In the genomic region with DNA sequence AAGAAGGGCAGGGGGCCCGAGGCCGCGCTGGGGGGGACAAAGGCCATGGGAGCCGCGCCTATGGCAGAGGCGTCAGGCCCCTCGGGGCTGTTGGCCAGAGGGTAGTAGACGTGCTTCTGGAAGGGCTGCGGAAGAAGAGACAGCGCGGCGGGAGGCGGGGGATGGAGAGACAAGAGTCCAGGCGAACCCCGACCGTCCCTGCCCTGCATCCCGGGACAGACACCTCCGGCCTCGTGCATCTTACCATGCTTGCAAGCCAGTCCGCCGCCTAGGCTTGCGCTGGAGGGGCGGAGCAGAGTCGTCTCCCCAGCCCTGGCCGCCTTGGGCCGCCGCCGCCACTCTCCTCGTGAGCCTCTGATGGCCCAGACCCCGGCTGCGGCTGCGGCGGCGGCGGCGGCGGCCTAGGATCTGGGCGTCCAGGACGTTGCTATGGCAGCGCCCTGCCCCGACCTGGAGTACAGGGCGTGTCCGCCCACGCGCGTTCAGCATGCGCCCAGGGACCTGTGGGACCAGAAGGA, we compare ENCODE assay signal across 8 mouse cellular contexts. TPM values are rescaled to one million over a fixed set of nuclear protein-coding genes. Genes with fewer than 3 reads are reported as not detected.
A peak's percentile ranks its signal among the peaks of the same experiment; 100 is the strongest.
DNase-seq lines count a peak whose midpoint lies in the region; ATAC-seq and TF ChIP-seq lines count a peak whose summit lies in the region.

No protein-coding gene starts in this region.

- H3K9ac ChIP-seq in forebrain, postnatal 0 days: peak overlapping the region; percentile 50

- no peak overlapping the region for H3K27ac ChIP-seq in cerebellum, adult 2 months (ENCODE audit: insufficient read depth, low read length)
- H3K27ac ChIP-seq in forebrain, postnatal 0 days (ENCODE audit: low read depth, low read length): no peak overlapping the region

- H3K4me2 ChIP-seq in forebrain, postnatal 0 days (ENCODE audit: low read depth): peak overlapping the region; percentile 91

- TF ChIP-seq POLR2A in lung, adult 2 months (IDR thresholded peaks at IDR 0.05; ENCODE audit: borderline replicate concordance, extremely low read depth, low read depth, low read length): no peak
- no peak for TF ChIP-seq POLR2A in cerebellum, adult 2 months (IDR thresholded peaks at IDR 0.05; ENCODE audit: borderline replicate concordance, insufficient read depth, low read length)

- peaks cover 3% of the 10 kb centered on the region; the same call in 1 of the 2 replicates for H3K4me1 ChIP-seq in lung, adult 2 months (ENCODE audit: control insufficient read depth, insufficient read depth, low read length)
- H3K4me1 ChIP-seq in cerebellum, adult 2 months (ENCODE audit: control insufficient read depth, insufficient read depth, low read length): peaks cover 8% of the 10 kb centered on the region
- H3K4me1 ChIP-seq in forebrain, postnatal 0 days (ENCODE audit: insufficient read depth): peaks cover 35% of the 10 kb centered on the region
- peaks cover 29% of the 10 kb centered on the region for H3K4me1 ChIP-seq in megakaryocyte, embryonic 14.5 days

- 6% methylated on average over 47 of the region's 47 CpGs for WGBS in lung, adult 2 months
- WGBS in cerebellum, adult 2 months: 7% methylated on average over 47 of the region's 47 CpGs
- WGBS in forebrain, postnatal 0 days: 1% methylated on average over 47 of the region's 47 CpGs

- TF ChIP-seq CTCF in lung, adult 2 months (IDR thresholded peaks at IDR 0.05; ENCODE audit: insufficient read depth, low read length): no peak
- no peak for TF ChIP-seq CTCF in cerebellum, adult 2 months (IDR thresholded peaks at IDR 0.05; ENCODE audit: borderline replicate concordance, insufficient read depth, low read depth, low read length)
- TF ChIP-seq CTCF in forebrain, postnatal 0 days (IDR thresholded peaks at IDR 0.05; ENCODE audit: low read depth): no peak

- H3K9me3 ChIP-seq in forebrain, postnatal 0 days (ENCODE audit: low read length): no peaks in the 10 kb centered on the region
- no peaks in the 10 kb centered on the region for H3K9me3 ChIP-seq in megakaryocyte, embryonic 14.5 days

- peak; percentile 1; the same call in 1 of the 2 replicates for ATAC-seq in forebrain, postnatal 0 days

- DNase-seq in lung, adult 18-20 months: peak; percentile 55 to 78
- DNase-seq in lung, adult 2 months: no peak
- peak; percentile 48 to 56 for DNase-seq in cerebellum, adult 2 months
- no peak for DNase-seq in forebrain, postnatal 0 days
- DNase-seq in kidney, postnatal 10 days: peak; percentile 64
- DNase-seq in testis, postnatal 10 days (ENCODE audit: low spot score): peak; percentile 60
- DNase-seq in spleen, adult 12 weeks (ENCODE audit: low spot score): no peak

- no peaks in the 10 kb centered on the region for H3K27me3 ChIP-seq in cerebellum, adult 2 months (ENCODE audit: control insufficient read depth, insufficient read depth, low read length)
- no peaks in the 10 kb centered on the region for H3K27me3 ChIP-seq in forebrain, postnatal 0 days (ENCODE audit: insufficient read depth, low read length)
- H3K27me3 ChIP-seq in megakaryocyte, embryonic 14.5 days (replicated peaks): peaks cover 78% of the 10 kb centered on the region

- H3K36me3 ChIP-seq in forebrain, postnatal 0 days (ENCODE audit: insufficient read depth): peaks cover 10% of the 10 kb centered on the region
- no peaks in the 10 kb centered on the region for H3K36me3 ChIP-seq in megakaryocyte, embryonic 14.5 days (replicated peaks; ENCODE audit: low read length)

- no peak overlapping the region for H3K4me3 ChIP-seq in lung, adult 2 months (replicated peaks; ENCODE audit: extremely low read depth, low read depth, low read length)
- H3K4me3 ChIP-seq in cerebellum, adult 2 months (replicated peaks; ENCODE audit: insufficient read depth, low read depth, low read length): peak overlapping the region; percentile 27
- H3K4me3 ChIP-seq in forebrain, postnatal 0 days (ENCODE audit: low read depth, low read length): peak overlapping the region; percentile 40
- H3K4me3 ChIP-seq in megakaryocyte, embryonic 14.5 days (replicated peaks): peak overlapping the region; percentile 87

RNA-seq across cellular contexts. Expression of a gene that starts 2.5 kb away (rescaled TPM):
- polyA plus RNA-seq in lung, adult 2 months (2012; rRNA removed): 7.5 and 8.3 TPM in 2 replicates
- 68.4 and 75.3 TPM in 2 replicates for polyA plus RNA-seq in cerebellum, adult 2 months (2012; rRNA removed)
- 187 and 205 TPM in 2 replicates for total RNA-seq in forebrain, postnatal 0 days (2014; rRNA removed)
- polyA plus RNA-seq in forebrain, postnatal 0 days (2015; fragmentation: Nextera tagmentation; extraction: Ambion mirVana): 30.8 and 48.2 TPM in 2 replicates
- polyA plus RNA-seq in megakaryocyte, embryonic 14.5 days (2012; ENCODE audit: insufficient read depth, low replicate concordance): 0.31 and 0.70 TPM in 2 replicates

RNA-seq across cellular contexts. Expression of a gene that starts 15.1 kb away (rescaled TPM):
- 20.9 and 22.7 TPM in 2 replicates for polyA plus RNA-seq in lung, adult 2 months (2012; rRNA removed)
- 25.9 and 26.0 TPM in 2 replicates for polyA plus RNA-seq in cerebellum, adult 2 months (2012; rRNA removed)
- total RNA-seq in forebrain, postnatal 0 days (2014; rRNA removed): 24.1 and 27.0 TPM in 2 replicates
- polyA plus RNA-seq in forebrain, postnatal 0 days (2015; fragmentation: Nextera tagmentation; extraction: Ambion mirVana): 15.5 and 19.4 TPM in 2 replicates
- polyA plus RNA-seq in megakaryocyte, embryonic 14.5 days (2012; ENCODE audit: insufficient read depth, low replicate concordance): 0.83 and 3.5 TPM in 2 replicates

Comparison
In these comparisons a context has a peak if more than half of its experiments do, and no peak if none do; other contexts are left out.
1. DNase-seq: peak in lung, adult 18-20 months (2 of 2), cerebellum, adult 2 months (2 of 2), kidney, postnatal 10 days (single experiment) and testis, postnatal 10 days (single experiment); none in lung, adult 2 months (single experiment), forebrain, postnatal 0 days (single experiment) and spleen, adult 12 weeks (single experiment).